Mouse (Mus musculus): ENCODE results near the gene Slc13a4.

DNA sequence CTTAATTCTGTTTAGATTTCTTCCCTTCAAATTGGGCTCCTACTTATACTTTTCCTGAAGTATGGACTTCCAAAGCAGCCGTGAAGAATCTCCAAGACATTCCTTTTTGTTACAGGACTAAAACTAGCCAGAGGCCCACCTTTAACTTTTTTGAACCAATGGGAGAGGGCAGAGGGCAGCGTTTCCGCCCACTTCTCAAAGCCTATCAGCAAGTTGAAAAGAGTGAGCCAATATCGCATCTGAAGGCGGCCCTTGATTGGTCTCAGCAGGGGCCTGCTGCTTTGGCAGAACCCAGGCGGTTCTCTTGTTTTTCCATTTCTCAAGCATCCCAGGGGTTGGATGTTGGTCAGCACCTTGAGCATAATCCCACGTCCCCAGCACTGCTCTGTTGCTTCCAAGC is at the start of gene Slc13a4:
- TF ChIP-seq CTCF (IDR thresholded peaks at IDR 0.05; ENCODE audit: low read depth) (no peak), EP300 (IDR thresholded peaks at IDR 0.05; ENCODE audit: low read depth) (no peak)

Data from heart, postnatal 0 days (tissue).